Comparison of ENCODE assay signal across 20 mouse cellular contexts in genomic region chr10:75830275-75830670, GRCm38 (mm10). TPM values are rescaled to one million over a fixed set of nuclear protein-coding genes. Genes with fewer than 3 reads are reported as not detected.
DNase-seq lines count a peak whose midpoint lies in the region; TF ChIP-seq lines count a peak whose summit lies in the region.
"Had no signal": no experiment of that assay in that cellular context is flagged by ENCODE, and none has a peak within 500 bp of the region (broad histone marks: within the 10 kb centered on the region; RNA-seq: fewer than 3 reads in every experiment).

No protein-coding gene starts in this region.

- no peak for DNase-seq in gastrocnemius, adult 2 months
- DNase-seq in gastrocnemius, postnatal 10 days: no peak
- DNase-seq in 416B (ENCODE audit: low read depth) (peak; percentile 12), adipocyte (ENCODE audit: low spot score) (peak; percentile 59)
- DNase-seq in heart, adult 11 months: no peak
- DNase-seq: adrenal gland, adult 2 months; adrenal gland, postnatal 10 days; adrenal gland, postnatal 25 days; cerebellum, adult 11-12 months; cerebellum, adult 2 months; cerebellum, adult 9-10 months; cerebellum, postnatal 10 days; cerebellum, postnatal 25 days; forebrain, postnatal 0 days had no signal

- H3K27ac ChIP-seq in gastrocnemius, adult 2 months: peak overlapping the region; percentile 28; the same call in 1 of the 2 replicates
- H3K27ac ChIP-seq: embryonic facial prominence, embryonic 10.5 days; embryonic facial prominence, embryonic 12.5 days; forebrain, embryonic 13.5 days; forebrain, embryonic 15.5 days had no signal

- no peak for TF ChIP-seq CTCF in gastrocnemius, adult 2 months (IDR thresholded peaks at IDR 0.05)

- no peak overlapping the region for H3K4me3 ChIP-seq in gastrocnemius, adult 2 months
- H3K4me3 ChIP-seq: embryonic facial prominence, embryonic 10.5 days; embryonic facial prominence, embryonic 12.5 days; forebrain, embryonic 13.5 days; forebrain, embryonic 15.5 days had no signal

- intact Hi-C loops in gastrocnemius, adult 2 months (cut with DNase I): no loop called here

RNA-seq across cellular contexts. Expression of gene Gstt2, which starts 7.0 kb away (rescaled TPM):
- total RNA-seq in gastrocnemius, adult 2 months (2021): 1 to 10 TPM; 2.3 to 4.2 TPM
- 1 to 10 TPM; 7.1 to 8.4 TPM for total RNA-seq in gastrocnemius, postnatal 10 days (2021)

RNA-seq across cellular contexts. Expression of gene Gstt4, which starts 7.9 kb away (rescaled TPM):
- not detected for total RNA-seq in gastrocnemius, adult 2 months (2021)
- total RNA-seq in gastrocnemius, postnatal 10 days (2021): not detected
- total RNA-seq: adrenal gland, adult 2 months; adrenal gland, postnatal 25 days; adrenal gland, postnatal 4 days; forebrain, postnatal 0 days; G1E had no signal

RNA-seq across cellular contexts. Expression of gene Mif, which starts 29.8 kb away (rescaled TPM):
- 100 to 1,000 TPM; 147 to 168 TPM for total RNA-seq in gastrocnemius, adult 2 months (2021)
- 100 to 1,000 TPM; 146 to 148 TPM for total RNA-seq in gastrocnemius, postnatal 10 days (2021)

RNA-seq across cellular contexts. Expression of gene Gstt1, which starts 31.9 kb away (rescaled TPM):
- total RNA-seq in gastrocnemius, adult 2 months (2021): 1 to 10 TPM; 4.5 to 5.7 TPM
- total RNA-seq in gastrocnemius, postnatal 10 days (2021): 10 to 100 TPM; 12.0 to 12.5 TPM

RNA-seq across cellular contexts. Expression of gene Gstt3, which starts 49.1 kb away (rescaled TPM):
- total RNA-seq in gastrocnemius, adult 2 months (2021): 1 to 10 TPM; 2.6 to 3.2 TPM
- total RNA-seq in gastrocnemius, postnatal 10 days (2021): 1 to 10 TPM; 6.0 to 6.3 TPM

Comparison
In these comparisons a context has a peak if more than half of its experiments do, and no peak if none do; other contexts are left out.
1. DNase-seq: peak in 416B (single experiment) and adipocyte (single experiment); none in gastrocnemius, adult 2 months (single experiment), gastrocnemius, postnatal 10 days (single experiment) and heart, adult 11 months (single experiment).